Mouse (Mus musculus) testis, adult 2 months (tissue): Measurements from ENCODE around the gene Snx25.

Experiments
- CTCF ChIP-seq: fragments of 200-500 bp; IDR thresholded peaks from 2 replicates; pipeline ENCODE4 v1.5.1; 2012; ENCODE audit warnings: low read depth, mild to moderate bottlenecking, inconsistent platforms, low read length, moderate library complexity; ENCODE audit not compliant: control insufficient read depth, insufficient read depth, insufficient replicate concordance
- POLR2A ChIP-seq: fragments of 200-500 bp; IDR thresholded peaks from 2 replicates; pipeline ENCODE4 v1.6.1; 2012; ENCODE audit warnings: low read depth, mild to moderate bottlenecking, inconsistent platforms, low read length, moderate library complexity; ENCODE audit not compliant: control insufficient read depth

DNA sequence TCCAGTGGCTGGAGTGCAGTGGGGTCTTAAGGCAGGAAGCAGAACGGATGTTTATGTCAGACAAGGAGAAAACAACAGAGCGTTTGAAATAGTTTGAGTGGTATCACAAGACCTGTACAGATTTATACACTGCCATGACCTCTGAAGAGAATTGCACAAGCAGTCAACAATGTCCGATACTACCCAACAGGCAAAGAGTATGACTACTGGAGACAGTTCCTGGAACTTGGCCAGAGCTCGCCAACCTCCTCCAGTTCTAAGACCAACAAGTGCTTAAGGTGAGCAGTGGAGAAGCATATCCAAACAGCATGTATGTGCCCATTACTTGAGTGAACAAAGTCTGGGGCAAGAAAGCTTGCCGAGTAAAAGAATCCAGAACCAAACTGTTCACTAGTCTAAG, 76.7 kb downstream of the Snx25 start:
- no peak for TF ChIP-seq CTCF
- TF ChIP-seq POLR2A: no peak
